Mouse (Mus musculus): ENCODE results near the gene Ifi202b.
"Not testable (repeated sequence)": the region's sequence is repeated elsewhere in the genome, so short reads cannot be mapped to it uniquely, and the experiment has no call there.

DNA sequence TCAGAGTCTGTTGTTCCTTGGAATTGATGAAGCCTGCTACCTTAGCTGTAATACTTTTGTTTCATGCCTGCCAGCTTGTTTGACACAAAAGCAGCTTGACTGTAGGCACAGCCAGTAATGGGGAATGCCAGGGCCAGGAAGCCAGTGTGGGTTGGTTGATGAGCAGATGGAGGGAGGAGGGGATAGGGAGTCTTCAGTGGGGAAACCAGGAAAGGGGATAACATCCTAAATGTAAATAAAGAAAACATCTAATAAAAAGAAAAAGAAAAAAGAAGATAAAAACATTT, 39.8 kb downstream of the Ifi202b start:
- TF ChIP-seq CTCF (IDR thresholded peaks at IDR 0.05; ENCODE audit: control insufficient read depth, insufficient read depth, low read length); POLR2A (IDR thresholded peaks at IDR 0.05; ENCODE audit: borderline replicate concordance, control insufficient read depth, low read depth, low read length): not testable (repeated sequence)

Measured in bone marrow, adult 2 months (tissue).